Mouse (Mus musculus): ENCODE results near the gene Magi1. TPM values are rescaled to one million over a fixed set of nuclear protein-coding genes. Genes with fewer than 3 reads are reported as not detected.
A peak's percentile ranks its signal among the peaks of the same experiment; 100 is the strongest.

The Magi1 gene
- total and polyA plus RNA-seq, 3 experiments, result 4.1 to 16.5 (median 14.0) TPM

DNA sequence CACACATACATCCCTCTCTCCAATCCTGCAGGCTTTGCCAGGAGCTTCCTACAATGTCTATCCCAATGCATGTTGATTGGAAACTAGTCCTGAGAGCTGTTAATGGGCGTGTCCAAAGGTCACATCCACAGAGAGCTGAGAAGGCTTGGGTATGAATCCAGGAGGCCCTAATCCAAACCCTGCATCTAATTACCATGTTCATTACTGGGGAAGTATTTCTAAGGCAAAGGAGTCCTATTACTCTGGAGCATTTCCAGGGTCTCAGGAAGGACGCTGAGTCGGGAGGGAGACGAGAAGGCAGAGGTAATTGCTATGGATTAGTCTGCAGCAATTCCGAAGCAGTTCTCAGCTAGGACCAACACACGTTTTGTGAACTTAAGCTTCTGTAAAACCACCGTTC, 240.3 kb downstream of the Magi1 start:
- H3K79me2 ChIP-seq (replicated peaks; ENCODE audit: control insufficient read depth, insufficient read depth, low read length), result no peaks in the 10 kb centered on the region
- no peaks in the 10 kb centered on the region for H3K27me3 ChIP-seq (ENCODE audit: control insufficient read depth, insufficient read depth, low read length)
- H3K4me1 ChIP-seq (ENCODE audit: control insufficient read depth, insufficient read depth, low read length), result peaks cover 2% of the 10 kb centered on the region; the same call in 1 of the 2 replicates
- H3K36me3 ChIP-seq (ENCODE audit: control insufficient read depth, insufficient read depth, low read length), result no peaks in the 10 kb centered on the region
- DNase-seq, result no peak
- intact Hi-C loops (cut with DNase I), result loop anchor here (5.0 kb wide), 1 partner anchor 286 kb away; no protein-coding TSS in a partner anchor
- TF ChIP-seq EP300 (IDR thresholded peaks at IDR 0.05; ENCODE audit: insufficient read depth, low read depth, low read length) (no peak), CTCF (IDR thresholded peaks at IDR 0.05) (no peak), POLR2A (IDR thresholded peaks at IDR 0.05; ENCODE audit: insufficient read depth, low read depth, low read length) (no peak)
- 70% methylated on average over 7 of the region's 7 CpGs for WGBS
- no peak overlapping the region for H3K27ac ChIP-seq
- no peak overlapping the region for H3K9ac ChIP-seq (ENCODE audit: low read depth, low read length)
- H3K4me3 ChIP-seq, result no peak overlapping the region

DNA sequence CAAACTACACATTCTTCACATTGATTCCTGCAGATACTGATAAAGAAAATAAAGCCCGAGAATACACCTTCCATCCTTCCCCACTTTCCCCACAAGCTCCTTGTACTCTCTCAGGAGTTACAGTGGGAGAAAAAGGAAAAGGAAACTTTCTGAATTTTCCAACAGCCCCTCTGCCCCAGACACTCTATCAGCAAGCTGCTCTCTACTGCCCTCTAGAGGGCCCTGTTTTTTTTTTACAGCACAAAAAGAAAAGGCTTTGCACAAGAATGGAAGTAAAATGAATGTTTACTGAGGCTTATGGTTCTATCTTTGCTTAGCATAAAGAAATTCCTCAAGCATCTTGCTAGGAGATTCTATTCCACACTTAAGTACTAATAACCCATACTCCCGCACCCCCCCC, 243.6 kb downstream of the Magi1 start:
- no peak overlapping the region for H3K9ac ChIP-seq (ENCODE audit: low read depth, low read length)
- no peaks in the 10 kb centered on the region for H3K79me2 ChIP-seq (replicated peaks; ENCODE audit: control insufficient read depth, insufficient read depth, low read length)
- TF ChIP-seq POLR2A (IDR thresholded peaks at IDR 0.05; ENCODE audit: insufficient read depth, low read depth, low read length), result no peak
- TF ChIP-seq CTCF (IDR thresholded peaks at IDR 0.05), result peak; percentile 86
- TF ChIP-seq EP300 (IDR thresholded peaks at IDR 0.05; ENCODE audit: insufficient read depth, low read depth, low read length), result no peak
- H3K36me3 ChIP-seq (ENCODE audit: control insufficient read depth, insufficient read depth, low read length), result no peaks in the 10 kb centered on the region
- intact Hi-C loops (cut with DNase I), result loop anchor here (5.0 kb wide), 1 partner anchor 283 kb away; no protein-coding TSS in a partner anchor
- no peak for DNase-seq
- H3K27ac ChIP-seq, result no peak overlapping the region
- no peaks in the 10 kb centered on the region for H3K27me3 ChIP-seq (ENCODE audit: control insufficient read depth, insufficient read depth, low read length)
- H3K4me1 ChIP-seq (ENCODE audit: control insufficient read depth, insufficient read depth, low read length), result peaks cover under 1% of the 10 kb centered on the region; the same call in 1 of the 2 replicates
- no peak overlapping the region for H3K4me3 ChIP-seq
- WGBS, result 49% methylated on average over 2 of the region's 2 CpGs

DNA sequence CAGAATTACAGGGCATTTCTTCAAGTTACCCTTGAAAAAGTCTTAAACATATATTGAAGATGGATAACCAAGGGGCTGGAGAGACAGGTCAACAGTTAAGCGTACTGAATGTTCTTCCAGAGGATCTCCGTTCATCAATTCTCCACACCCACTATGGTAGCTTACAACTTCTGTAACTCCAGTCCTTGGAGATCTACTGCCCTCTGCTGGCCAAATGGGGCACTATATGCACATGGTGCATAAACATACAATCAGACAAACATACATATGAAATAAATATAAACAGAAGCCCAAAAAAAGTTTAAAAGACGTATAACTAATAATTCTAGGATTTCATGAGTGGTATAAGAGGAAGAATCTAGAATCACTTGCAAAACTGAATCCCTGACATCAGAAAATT, 244.8 kb downstream of the Magi1 start:
- no peak for TF ChIP-seq EP300 (IDR thresholded peaks at IDR 0.05; ENCODE audit: insufficient read depth, low read depth, low read length)
- TF ChIP-seq CTCF (IDR thresholded peaks at IDR 0.05), result peak; percentile 58
- TF ChIP-seq POLR2A (IDR thresholded peaks at IDR 0.05; ENCODE audit: insufficient read depth, low read depth, low read length), result no peak
- no peak overlapping the region for H3K27ac ChIP-seq
- no peaks in the 10 kb centered on the region for H3K27me3 ChIP-seq (ENCODE audit: control insufficient read depth, insufficient read depth, low read length)
- intact Hi-C loops (cut with DNase I), result no loop called here
- 98% methylated on average over 3 of the region's 3 CpGs for WGBS
- H3K9ac ChIP-seq (ENCODE audit: low read depth, low read length), result no peak overlapping the region
- no peak overlapping the region for H3K4me3 ChIP-seq
- H3K36me3 ChIP-seq (ENCODE audit: control insufficient read depth, insufficient read depth, low read length), result no peaks in the 10 kb centered on the region
- H3K79me2 ChIP-seq (replicated peaks; ENCODE audit: control insufficient read depth, insufficient read depth, low read length), result peaks cover 2% of the 10 kb centered on the region; the same call in 1 of the 2 replicates
- no peaks in the 10 kb centered on the region for H3K4me1 ChIP-seq (ENCODE audit: control insufficient read depth, insufficient read depth, low read length)
- DNase-seq, result no peak

DNA sequence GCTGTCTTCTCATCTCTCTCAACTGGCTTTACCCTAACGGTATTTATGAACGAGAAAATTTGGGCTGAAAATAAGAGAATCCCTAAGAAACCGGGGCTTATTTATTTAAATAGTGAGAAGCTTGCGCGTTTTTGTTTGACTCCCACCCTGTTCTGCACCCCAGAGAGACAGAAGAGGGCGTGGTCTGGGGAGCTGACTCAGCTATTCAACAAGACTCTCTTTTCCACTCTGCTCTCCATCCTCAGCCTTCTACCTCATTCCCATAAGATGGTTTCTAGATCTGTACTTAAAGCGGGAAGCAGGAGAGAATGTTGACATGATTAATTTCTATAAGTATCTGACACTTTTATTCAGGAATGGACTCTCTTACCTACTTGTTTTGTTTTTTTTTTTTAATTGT, 247.2 kb downstream of the Magi1 start:
- WGBS, result 86% methylated on average over 7 of the region's 7 CpGs
- peaks cover 2% of the 10 kb centered on the region; the same call in 1 of the 2 replicates for H3K79me2 ChIP-seq (replicated peaks; ENCODE audit: control insufficient read depth, insufficient read depth, low read length)
- H3K4me1 ChIP-seq (ENCODE audit: control insufficient read depth, insufficient read depth, low read length), result no peaks in the 10 kb centered on the region
- H3K36me3 ChIP-seq (ENCODE audit: control insufficient read depth, insufficient read depth, low read length), result no peaks in the 10 kb centered on the region
- no peak overlapping the region for H3K27ac ChIP-seq
- no peak for TF ChIP-seq CTCF (IDR thresholded peaks at IDR 0.05)
- no peak for TF ChIP-seq POLR2A (IDR thresholded peaks at IDR 0.05; ENCODE audit: insufficient read depth, low read depth, low read length)
- no peak for TF ChIP-seq EP300 (IDR thresholded peaks at IDR 0.05; ENCODE audit: insufficient read depth, low read depth, low read length)
- DNase-seq, result no peak
- no peak overlapping the region for H3K9ac ChIP-seq (ENCODE audit: low read depth, low read length)
- intact Hi-C loops (cut with DNase I), result no loop called here
- H3K27me3 ChIP-seq (ENCODE audit: control insufficient read depth, insufficient read depth, low read length), result no peaks in the 10 kb centered on the region
- no peak overlapping the region for H3K4me3 ChIP-seq

DNA sequence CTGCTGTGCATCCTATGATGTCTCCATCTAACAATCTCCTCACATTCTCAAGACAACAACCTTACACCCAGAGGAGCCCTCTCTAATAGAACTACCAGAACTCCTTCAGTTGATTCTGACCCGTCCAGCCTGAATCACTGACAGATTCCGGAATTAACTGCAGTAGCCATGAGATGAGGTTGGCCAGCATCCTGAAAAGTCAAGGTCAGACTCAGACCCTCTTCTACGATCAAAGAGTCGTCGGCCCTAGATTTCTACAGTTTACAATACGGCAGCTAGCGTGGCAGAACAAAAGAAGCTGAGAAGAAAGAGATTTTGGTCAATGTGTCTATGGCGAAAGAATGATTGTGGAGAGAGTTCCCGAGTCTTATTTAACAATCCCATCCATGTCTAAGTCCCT, 257.4 kb downstream of the Magi1 start:
- Histone ChIP-seq H3K4me1 (ENCODE audit: control insufficient read depth, insufficient read depth, low read length) (no peaks in the 10 kb centered on the region; the same call in 1 of the 2 replicates), H3K4me3 (no peak overlapping the region), H3K27ac (no peak overlapping the region), H3K9ac (ENCODE audit: low read depth, low read length) (no peak overlapping the region), H3K27me3 (ENCODE audit: control insufficient read depth, insufficient read depth, low read length) (no peaks in the 10 kb centered on the region), H3K36me3 (ENCODE audit: control insufficient read depth, insufficient read depth, low read length) (no peaks in the 10 kb centered on the region), H3K79me2 (replicated peaks; ENCODE audit: control insufficient read depth, insufficient read depth, low read length) (no peaks in the 10 kb centered on the region)
- TF ChIP-seq CTCF (IDR thresholded peaks at IDR 0.05) (no peak), EP300 (IDR thresholded peaks at IDR 0.05; ENCODE audit: insufficient read depth, low read depth, low read length) (no peak), POLR2A (IDR thresholded peaks at IDR 0.05; ENCODE audit: insufficient read depth, low read depth, low read length) (no peak)
- 92% methylated on average over 9 of the region's 9 CpGs for WGBS
- intact Hi-C loops (cut with DNase I), result no loop called here
- DNase-seq, result no peak

DNA sequence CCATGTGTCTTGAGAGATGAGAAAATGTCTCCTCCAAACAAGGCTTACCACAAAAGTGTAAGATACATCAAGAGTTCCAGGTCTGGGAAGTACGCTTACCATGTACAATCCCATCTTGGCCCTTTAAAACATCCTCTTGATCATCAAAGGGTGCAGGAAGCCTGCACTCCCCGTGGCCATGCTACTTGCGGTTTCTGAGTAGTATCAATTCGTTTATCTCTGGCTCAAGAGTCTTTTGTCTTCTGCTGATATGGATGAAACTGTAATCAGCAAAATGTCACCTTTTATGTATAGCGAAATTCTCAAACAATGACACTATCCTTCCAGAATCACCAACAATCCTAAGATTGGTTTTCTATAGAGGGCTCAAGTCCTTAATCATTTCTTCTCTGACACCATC, 261.3 kb downstream of the Magi1 start:
- Histone ChIP-seq H3K27ac (no peak overlapping the region), H3K4me1 (ENCODE audit: control insufficient read depth, insufficient read depth, low read length) (no peaks in the 10 kb centered on the region)

More for the DNA sequence above, 261.3 kb downstream of the Magi1 start:
- no peaks in the 10 kb centered on the region for H3K79me2 ChIP-seq (replicated peaks; ENCODE audit: control insufficient read depth, insufficient read depth, low read length)
- 68% methylated on average over 5 of the region's 5 CpGs for WGBS
- no peaks in the 10 kb centered on the region for H3K36me3 ChIP-seq (ENCODE audit: control insufficient read depth, insufficient read depth, low read length)
- no peak overlapping the region for H3K4me3 ChIP-seq
- no peak for DNase-seq
- intact Hi-C loops (cut with DNase I), result no loop called here
- H3K27me3 ChIP-seq (ENCODE audit: control insufficient read depth, insufficient read depth, low read length), result no peaks in the 10 kb centered on the region
- no peak overlapping the region for H3K9ac ChIP-seq (ENCODE audit: low read depth, low read length)
- TF ChIP-seq CTCF (IDR thresholded peaks at IDR 0.05), result no peak
- no peak for TF ChIP-seq EP300 (IDR thresholded peaks at IDR 0.05; ENCODE audit: insufficient read depth, low read depth, low read length)
- TF ChIP-seq POLR2A (IDR thresholded peaks at IDR 0.05; ENCODE audit: insufficient read depth, low read depth, low read length), result no peak
